Mouse (Mus musculus) spleen, adult 2 months (tissue): ENCODE measurements around the gene Inhbb.

Experiments
- CTCF ChIP-seq: fragments of 200-500 bp; IDR thresholded peaks from 2 replicates; pipeline ENCODE4 v1.5.1; 2011; ENCODE audit warnings: mild to moderate bottlenecking, inconsistent platforms; ENCODE audit not compliant: insufficient read depth, insufficient read length, insufficient replicate concordance; ENCODE audit errors: extremely low read depth
- POLR2A ChIP-seq: fragments of 200-500 bp; IDR thresholded peaks from 2 replicates; pipeline ENCODE4 v1.6.1; 2011; ENCODE audit warnings: low read depth, low read length, inconsistent platforms

DNA sequence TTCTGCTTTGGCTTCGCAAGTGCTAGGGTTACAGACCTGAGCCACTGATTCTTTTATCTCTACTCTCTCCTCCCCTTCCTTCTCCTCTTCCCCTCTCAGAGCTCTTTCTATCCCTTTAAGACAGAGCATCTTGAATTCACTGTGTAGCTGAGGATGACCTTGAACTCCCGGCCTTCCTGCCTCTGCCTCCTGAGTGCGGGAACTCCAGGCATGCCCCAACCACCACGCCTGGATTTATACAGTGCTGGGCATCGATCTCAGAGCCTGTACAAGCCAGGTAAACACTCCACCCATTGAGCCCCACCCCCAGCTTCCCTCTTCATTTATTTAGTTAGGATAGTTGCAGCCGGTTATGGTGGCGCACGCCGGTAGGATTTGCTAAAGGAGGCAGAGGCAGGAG lies 20.9 kb upstream of the Inhbb start:
- no peak for TF ChIP-seq CTCF
- TF ChIP-seq POLR2A, result no peak
